Mouse (Mus musculus): Measurements from ENCODE around the gene Tspan11. TPM values are rescaled to one million over a fixed set of nuclear protein-coding genes. Genes with fewer than 3 reads are reported as not detected.

The Tspan11 gene
- total RNA-seq, 1 experiment from 2014 or later, result not detected

DNA sequence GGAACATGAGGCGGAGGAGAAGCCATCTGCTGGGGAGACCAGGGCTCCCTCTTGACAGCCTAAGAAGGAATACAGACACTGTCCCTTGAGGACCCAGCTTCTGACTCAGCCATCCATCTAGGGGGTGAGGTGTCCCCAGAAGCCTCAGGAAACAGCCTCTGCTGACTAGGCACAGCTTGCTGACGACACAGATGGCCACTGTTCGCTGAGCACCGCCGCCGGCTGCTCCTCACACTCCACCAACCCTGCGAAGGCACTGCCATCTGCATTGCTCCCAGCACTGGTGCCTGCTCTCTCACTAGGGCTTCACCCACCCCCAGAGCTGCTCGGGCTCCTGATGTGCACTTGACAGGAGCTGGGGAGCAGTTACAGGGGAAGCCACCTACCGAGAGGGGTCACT, 38.5 kb downstream of the Tspan11 start:
- no peak for ATAC-seq (replicated peaks; ENCODE audit: low read depth, poor library complexity, severe bottlenecking)

DNA sequence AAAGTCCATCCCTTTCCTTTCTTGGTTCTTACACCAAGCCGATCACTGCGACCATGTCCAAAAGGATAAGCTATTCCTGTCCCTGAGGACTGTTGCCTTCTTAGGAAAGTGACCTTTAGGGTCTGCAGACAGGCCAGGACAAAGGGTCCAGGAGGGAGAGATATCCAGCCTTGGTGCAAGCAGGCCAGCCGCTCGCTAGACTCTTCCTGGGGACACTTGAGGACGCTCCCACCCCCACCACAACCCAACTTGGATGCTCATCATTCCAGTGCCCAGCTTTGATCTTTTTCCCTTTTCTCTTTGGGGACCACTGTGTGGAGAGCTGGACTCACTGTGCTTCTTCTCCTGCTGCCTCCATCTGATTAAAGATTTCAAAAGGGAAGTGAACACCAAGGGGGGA, 41.3 kb downstream of the Tspan11 start:
- ATAC-seq (replicated peaks; ENCODE audit: low read depth, poor library complexity, severe bottlenecking), result no peak

GRCm38 (mm10) chr6:127932697-127933096, 45.3 kb downstream of the Tspan11 start:
- no peak for ATAC-seq (replicated peaks; ENCODE audit: low read depth, poor library complexity, severe bottlenecking)

GRCm38 (mm10) chr6:127933841-127934240, 46.5 kb downstream of the Tspan11 start:
- ATAC-seq (replicated peaks; ENCODE audit: low read depth, poor library complexity, severe bottlenecking), result no peak

DNA sequence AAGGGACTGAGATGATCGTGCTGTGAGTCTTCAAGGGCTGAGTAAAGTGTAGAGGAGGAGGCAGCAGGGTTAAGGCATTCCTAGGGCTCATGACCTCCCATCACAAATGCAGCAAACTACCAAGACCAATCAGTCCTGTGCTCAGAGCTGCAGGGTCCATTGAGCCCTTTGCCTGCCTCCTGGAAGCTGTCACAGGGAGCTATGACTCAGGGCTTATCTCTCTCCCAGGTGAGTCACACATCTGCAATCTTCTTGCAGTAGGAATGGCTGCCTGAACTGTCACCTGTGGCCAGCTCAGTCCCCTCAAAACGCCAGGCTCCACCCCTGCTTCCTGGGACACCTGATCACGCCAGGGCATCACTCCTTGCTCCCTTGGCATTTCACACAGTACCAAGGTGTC, 47.7 kb downstream of the Tspan11 start:
- ATAC-seq (replicated peaks; ENCODE audit: low read depth, poor library complexity, severe bottlenecking), result no peak

DNA sequence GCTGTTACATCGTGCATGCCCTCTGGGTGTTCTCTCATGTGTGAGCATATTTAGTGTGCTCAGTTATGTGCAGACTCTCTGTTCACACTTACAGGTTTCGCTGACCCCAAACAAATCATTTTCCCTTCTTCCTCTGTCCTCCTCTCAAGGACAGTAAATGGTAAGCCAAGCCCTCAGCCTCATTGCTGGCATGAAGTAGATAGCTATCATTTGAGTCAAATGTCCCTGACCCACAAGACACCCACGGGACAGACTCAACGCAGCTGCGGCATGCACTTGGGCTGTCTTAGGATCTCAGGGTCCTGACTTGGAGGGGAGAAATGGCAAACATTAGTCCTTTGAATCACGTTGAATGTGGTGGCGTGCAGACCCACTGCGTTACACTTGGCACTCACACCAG, 55.0 kb downstream of the Tspan11 start:
- no peak for ATAC-seq (replicated peaks; ENCODE audit: low read depth, poor library complexity, severe bottlenecking)

GRCm38 (mm10) chr6:127945725-127946124, 58.3 kb downstream of the Tspan11 start:
- ATAC-seq (replicated peaks; ENCODE audit: low read depth, poor library complexity, severe bottlenecking), result peak; percentile 86

- ATAC-seq (replicated peaks; ENCODE audit: low read depth, poor library complexity, severe bottlenecking), result no peak
Observed at GRCm38 (mm10) chr6:127948656-127949055, 61.3 kb downstream of the Tspan11 start.

DNA sequence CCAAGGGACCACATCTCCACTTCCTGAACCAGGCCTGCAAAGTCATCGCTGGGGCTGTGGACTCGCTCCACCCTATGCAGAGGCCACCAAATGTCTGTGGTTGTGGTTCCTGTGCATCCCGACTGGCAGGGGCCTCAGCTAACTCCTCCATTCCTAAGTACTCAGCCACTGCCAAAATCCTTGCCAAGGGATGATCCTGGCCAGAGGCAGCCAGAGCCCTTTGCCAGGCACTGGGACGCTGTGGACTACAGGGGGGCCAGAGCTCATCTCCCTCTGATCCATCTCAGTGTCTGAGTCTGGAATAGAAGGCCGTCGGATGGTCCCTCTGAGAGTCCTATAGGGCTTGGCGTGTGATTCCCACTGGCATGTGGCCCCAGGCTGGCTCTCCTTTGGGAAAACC, 62.5 kb downstream of the Tspan11 start:
- no peak for ATAC-seq (replicated peaks; ENCODE audit: low read depth, poor library complexity, severe bottlenecking)

GRCm38 (mm10) chr6:127953071-127953470, 65.7 kb downstream of the Tspan11 start:
- ATAC-seq (replicated peaks; ENCODE audit: low read depth, poor library complexity, severe bottlenecking), result no peak

DNA sequence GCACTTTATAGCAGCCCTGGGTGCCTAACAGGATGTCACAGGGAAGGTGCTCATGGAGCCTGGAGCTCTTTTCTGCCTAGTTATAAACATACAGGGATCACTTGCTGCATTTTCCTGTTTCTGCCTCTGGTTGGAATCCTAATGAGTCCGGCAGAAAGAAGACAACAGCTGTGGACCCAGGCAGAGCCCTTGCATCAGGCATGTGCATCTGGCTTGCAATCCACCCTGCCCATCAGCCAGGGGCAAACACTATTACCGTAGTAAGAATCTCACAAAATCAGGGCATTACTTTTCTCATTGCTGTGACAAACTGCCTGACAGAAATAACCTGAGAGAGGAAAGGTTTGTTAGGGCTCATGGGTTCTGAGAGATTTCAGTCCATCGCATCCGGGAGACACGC, 68.8 kb downstream of the Tspan11 start:
- no peak for ATAC-seq (replicated peaks; ENCODE audit: low read depth, poor library complexity, severe bottlenecking)

DNA sequence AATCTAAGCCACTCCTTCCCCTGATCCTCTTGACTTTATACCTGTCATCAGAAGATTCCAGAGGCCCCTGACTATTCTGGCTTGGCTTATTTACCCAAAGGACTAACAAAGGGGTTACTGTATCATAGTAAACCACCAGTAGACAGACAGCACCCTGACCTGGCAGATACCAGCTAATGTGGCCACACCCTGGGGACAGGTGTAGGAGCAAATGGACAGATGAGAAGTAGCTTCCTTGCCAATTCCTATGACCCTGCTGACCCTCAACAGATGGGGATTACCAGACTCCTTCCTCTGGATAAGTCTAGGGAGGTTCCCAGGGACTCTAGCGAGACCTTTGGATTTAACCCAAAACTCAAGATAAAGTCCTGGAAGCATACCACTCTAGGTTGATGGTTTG, 72.8 kb downstream of the Tspan11 start:
- ATAC-seq (replicated peaks; ENCODE audit: low read depth, poor library complexity, severe bottlenecking), result no peak

DNA sequence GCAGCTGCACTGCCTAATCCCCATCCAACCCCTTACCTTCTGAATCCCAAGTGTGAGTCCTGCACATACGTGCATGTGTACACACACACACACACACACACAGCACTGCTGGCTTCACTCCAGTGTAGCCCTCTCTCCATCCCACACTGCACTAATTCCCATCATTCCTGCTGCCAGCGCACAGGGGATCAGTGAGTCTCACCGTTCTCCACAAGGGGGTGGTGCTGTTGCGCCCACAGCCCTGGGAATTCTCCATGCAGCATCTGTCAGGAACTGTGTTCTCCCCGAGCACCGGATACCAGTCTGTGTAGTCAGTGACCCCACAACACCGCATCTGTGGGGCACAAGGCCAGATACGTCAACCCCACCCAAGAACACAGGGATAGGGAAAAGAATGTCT, 78.1 kb downstream of the Tspan11 start:
- no peak for ATAC-seq (replicated peaks; ENCODE audit: low read depth, poor library complexity, severe bottlenecking)

- no peak for ATAC-seq (replicated peaks; ENCODE audit: low read depth, poor library complexity, severe bottlenecking)
Observed at GRCm38 (mm10) chr6:127969709-127970108, 82.3 kb downstream of the Tspan11 start.

DNA sequence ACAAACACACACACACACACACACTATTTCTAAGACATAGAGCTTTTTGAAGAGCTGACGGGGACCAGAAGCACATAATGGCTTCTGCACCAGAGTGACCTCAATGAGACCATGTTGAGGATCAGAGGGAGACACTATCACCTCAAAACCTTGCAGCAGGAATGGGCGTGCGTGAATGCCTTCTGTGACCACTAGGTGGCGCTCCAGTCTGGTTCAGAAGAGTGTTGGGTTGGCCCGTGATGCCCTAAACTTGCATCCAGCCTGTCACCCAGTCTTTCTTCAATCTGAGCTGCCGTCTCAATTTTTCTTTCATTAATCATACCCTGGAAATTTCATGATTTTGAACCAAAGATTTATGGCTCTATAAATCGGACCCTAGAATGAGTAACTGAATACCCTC, 82.7 kb downstream of the Tspan11 start:
- ATAC-seq (replicated peaks; ENCODE audit: low read depth, poor library complexity, severe bottlenecking), result peak; percentile 83

- no peak for ATAC-seq (replicated peaks; ENCODE audit: low read depth, poor library complexity, severe bottlenecking)
Observed at GRCm38 (mm10) chr6:127970848-127971247, 83.5 kb downstream of the Tspan11 start.

DNA sequence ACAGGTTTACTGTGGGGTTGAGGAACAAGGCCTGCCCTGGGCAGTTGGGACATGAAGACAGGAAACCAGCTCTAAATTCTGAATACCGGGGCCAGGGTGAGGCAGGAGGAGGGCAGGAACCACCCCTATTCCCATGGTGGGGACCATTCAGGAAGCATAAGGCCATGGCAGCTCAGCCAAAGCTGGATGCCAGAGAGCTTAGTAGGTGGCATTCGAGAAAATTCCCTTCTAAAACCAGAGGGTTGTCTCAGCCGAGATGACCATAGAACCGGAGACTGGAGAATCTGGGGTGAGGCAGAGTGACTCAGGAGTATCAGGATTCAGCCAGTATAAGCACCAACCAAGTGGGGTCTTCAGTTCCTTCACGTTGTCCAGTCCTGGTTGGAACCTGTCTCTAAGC, 84.5 kb downstream of the Tspan11 start:
- ATAC-seq (replicated peaks; ENCODE audit: low read depth, poor library complexity, severe bottlenecking), result no peak

DNA sequence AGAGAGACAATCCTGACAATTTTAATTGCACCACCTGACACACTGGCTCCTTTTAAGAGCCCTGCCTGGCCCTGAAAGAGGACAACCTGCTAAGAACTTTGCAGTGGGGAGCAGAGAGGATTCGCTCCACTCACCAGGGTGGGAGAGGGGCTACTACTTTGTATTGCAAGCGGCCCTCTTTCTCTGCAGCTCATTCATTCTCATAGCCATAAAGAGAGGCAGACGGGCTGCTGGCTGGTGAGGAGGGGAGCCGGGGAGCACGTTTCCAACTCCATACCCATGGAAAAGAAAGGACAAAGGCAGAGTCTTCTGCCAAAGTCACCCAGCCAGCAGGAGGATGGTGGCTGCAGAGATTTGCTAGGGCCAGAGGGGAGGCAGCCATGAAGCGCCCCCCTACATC, 86.2 kb downstream of the Tspan11 start:
- no peak for ATAC-seq (replicated peaks; ENCODE audit: low read depth, poor library complexity, severe bottlenecking)

- no peak for ATAC-seq (replicated peaks; ENCODE audit: low read depth, poor library complexity, severe bottlenecking)
Observed at GRCm38 (mm10) chr6:127974000-127974399, 86.6 kb downstream of the Tspan11 start.

DNA sequence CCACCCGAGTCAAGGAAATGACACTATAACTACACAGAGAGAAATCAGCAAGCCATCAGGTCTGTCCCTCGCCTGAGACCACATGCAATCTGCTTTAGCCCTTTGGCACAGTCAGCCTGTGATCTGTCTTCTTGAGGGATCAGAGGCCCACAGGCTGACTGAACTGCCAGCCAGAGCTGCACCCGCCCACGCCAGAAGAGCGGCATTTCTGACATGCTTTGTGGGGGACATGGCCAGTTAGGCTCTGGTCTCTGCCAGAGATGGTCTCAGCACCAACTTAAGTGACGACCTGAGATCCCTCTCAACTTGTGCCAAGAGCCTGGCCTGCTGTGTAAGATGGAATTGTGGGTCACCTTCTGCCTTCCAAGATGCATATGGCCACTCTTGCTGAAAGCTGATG, 89.3 kb downstream of the Tspan11 start:
- ATAC-seq (replicated peaks; ENCODE audit: low read depth, poor library complexity, severe bottlenecking), result no peak

DNA sequence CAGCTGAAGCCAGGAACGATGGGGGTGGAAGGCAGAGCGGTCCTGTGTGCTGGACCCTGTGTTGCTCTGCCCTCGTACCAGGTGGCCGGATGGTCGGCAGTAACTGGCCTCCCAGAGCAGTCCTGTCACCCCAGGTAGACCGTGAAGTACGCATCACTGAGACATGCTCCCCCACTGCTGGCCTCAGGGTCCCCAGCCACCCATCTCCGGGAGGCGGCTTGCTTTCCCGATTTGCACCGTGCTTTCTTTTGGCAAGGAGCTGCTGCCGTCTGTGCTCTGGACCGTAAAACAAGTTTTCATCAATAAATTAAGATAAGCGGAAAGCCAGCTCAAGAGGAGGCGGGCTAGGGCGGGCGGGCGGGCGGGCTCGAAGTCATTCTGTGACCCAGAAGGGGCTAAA, 91.6 kb downstream of the Tspan11 start:
- ATAC-seq (replicated peaks; ENCODE audit: low read depth, poor library complexity, severe bottlenecking), result no peak

DNA sequence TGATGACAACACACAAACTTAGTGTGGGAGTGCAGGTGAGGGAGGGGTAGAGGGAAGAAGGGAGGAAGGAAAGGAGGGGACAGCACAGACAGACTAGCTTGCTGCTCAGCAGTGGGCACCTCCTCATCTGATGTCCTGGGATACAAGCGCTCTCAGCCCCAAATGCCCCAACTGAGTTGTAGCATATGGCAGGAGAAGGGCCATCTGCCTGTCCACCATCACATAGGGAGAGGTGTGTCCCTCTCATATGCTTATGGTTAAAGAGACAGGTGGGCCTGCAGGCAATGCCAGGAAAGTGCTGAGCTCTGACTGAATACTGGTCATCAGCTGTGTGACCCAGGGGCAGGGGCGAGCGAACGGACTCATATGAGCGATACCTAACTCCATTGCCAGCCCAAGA, 92.4 kb downstream of the Tspan11 start:
- ATAC-seq (replicated peaks; ENCODE audit: low read depth, poor library complexity, severe bottlenecking), result no peak

DNA sequence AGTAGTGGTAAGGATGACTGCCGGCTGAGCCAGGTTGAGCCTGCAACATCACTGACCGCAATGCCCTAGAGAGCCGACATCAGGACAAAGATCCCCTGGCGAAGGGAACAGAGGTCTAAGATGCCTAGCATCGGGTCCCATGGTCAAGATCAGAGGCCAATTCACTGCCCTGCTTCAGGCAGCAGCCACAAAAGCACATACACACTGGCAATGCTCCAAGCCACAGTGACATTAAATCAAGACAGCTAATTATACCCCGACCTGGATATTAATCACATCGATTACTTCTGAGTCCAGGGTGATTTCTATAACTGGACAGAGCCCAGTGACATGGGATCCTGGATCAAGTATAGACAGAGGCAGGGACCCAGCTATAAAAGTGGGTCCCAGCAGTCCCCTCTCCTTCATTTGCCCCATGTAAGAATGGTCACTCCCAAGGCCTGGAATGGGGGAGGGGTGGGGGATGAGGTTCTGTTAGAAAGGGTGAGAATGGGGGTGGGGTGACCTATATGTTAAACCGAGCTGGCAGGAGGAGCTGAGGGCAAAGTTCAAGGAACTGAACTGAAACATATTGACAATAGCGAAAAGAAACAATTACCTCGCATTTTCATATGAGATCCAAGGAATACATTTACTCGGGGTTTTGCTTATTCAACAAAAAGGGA, 93.1 kb downstream of the Tspan11 start:
- ATAC-seq (replicated peaks; ENCODE audit: low read depth, poor library complexity, severe bottlenecking), result no peak

Measured in common myeloid progenitor, adult 5-6 weeks (primary cell).